Mouse (Mus musculus): ENCODE measurements around the gene Ccr2. TPM values are rescaled to one million over a fixed set of nuclear protein-coding genes. Genes with fewer than 3 reads are reported as not detected.

The Ccr2 gene
- polyA plus RNA-seq, 1 experiment from 2014 or later: 4.0 TPM

- H3K4me1 ChIP-seq: no peaks in the 10 kb centered on the region
- no peaks in the 10 kb centered on the region for H3K9me3 ChIP-seq (replicated peaks)
- H3K9ac ChIP-seq: no peak overlapping the region
- no peaks in the 10 kb centered on the region for H3K36me3 ChIP-seq
- no peak overlapping the region for H3K4me3 ChIP-seq (replicated peaks)
- H3K4me2 ChIP-seq (replicated peaks): no peak overlapping the region
- no peak for ATAC-seq (ENCODE audit: insufficient number of reproducible peaks, low FRiP score, low TSS enrichment, low read depth)
- H3K27ac ChIP-seq (replicated peaks): no peak overlapping the region
- no peaks in the 10 kb centered on the region for H3K27me3 ChIP-seq
- 68% methylated on average over 1 of the region's 1 CpGs for WGBS
Measured at GRCm38 (mm10) chr9:124090441-124090840, 11.3 kb upstream of the Ccr2 start.

- no peak overlapping the region for H3K4me3 ChIP-seq (replicated peaks)
- no peak for ATAC-seq (ENCODE audit: insufficient number of reproducible peaks, low FRiP score, low TSS enrichment, low read depth)
- no peaks in the 10 kb centered on the region for H3K9me3 ChIP-seq (replicated peaks)
- 92% methylated on average over 1 of the region's 1 CpGs for WGBS
- no peaks in the 10 kb centered on the region for H3K27me3 ChIP-seq
- no peak overlapping the region for H3K4me2 ChIP-seq (replicated peaks)
- H3K9ac ChIP-seq: no peak overlapping the region
- no peaks in the 10 kb centered on the region for H3K4me1 ChIP-seq
- no peaks in the 10 kb centered on the region for H3K36me3 ChIP-seq
- no peak overlapping the region for H3K27ac ChIP-seq (replicated peaks)
Measured at GRCm38 (mm10) chr9:124099127-124099526, 2.6 kb upstream of the Ccr2 start.

GRCm38 (mm10) chr9:124100357-124100756, 1.4 kb upstream of the Ccr2 start:
- H3K9ac ChIP-seq: no peak overlapping the region
- no peak for ATAC-seq (ENCODE audit: insufficient number of reproducible peaks, low FRiP score, low TSS enrichment, low read depth)
- H3K4me2 ChIP-seq (replicated peaks): no peak overlapping the region
- no peaks in the 10 kb centered on the region for H3K4me1 ChIP-seq
- H3K9me3 ChIP-seq (replicated peaks): no peaks in the 10 kb centered on the region
- no peak overlapping the region for H3K27ac ChIP-seq (replicated peaks)
- no peak overlapping the region for H3K4me3 ChIP-seq (replicated peaks)
- no peaks in the 10 kb centered on the region for H3K36me3 ChIP-seq
- no peaks in the 10 kb centered on the region for H3K27me3 ChIP-seq
- WGBS: 70% methylated on average over 1 of the region's 1 CpGs

GRCm38 (mm10) chr9:124103199-124103598, 1.4 kb downstream of the Ccr2 start:
- Histone ChIP-seq H3K4me2 (replicated peaks) (no peak overlapping the region), H3K4me3 (replicated peaks) (no peak overlapping the region), H3K27me3 (no peaks in the 10 kb centered on the region), H3K4me1 (no peaks in the 10 kb centered on the region), H3K9me3 (replicated peaks) (no peaks in the 10 kb centered on the region), H3K27ac (replicated peaks) (no peak overlapping the region), H3K36me3 (no peaks in the 10 kb centered on the region), H3K9ac (no peak overlapping the region)
- ATAC-seq (ENCODE audit: insufficient number of reproducible peaks, low FRiP score, low TSS enrichment, low read depth): no peak
- 56% methylated on average over 1 of the region's 1 CpGs for WGBS

GRCm38 (mm10) chr9:124105196-124105595, 3.4 kb downstream of the Ccr2 start:
- H3K4me1 ChIP-seq: no peaks in the 10 kb centered on the region
- no peaks in the 10 kb centered on the region for H3K36me3 ChIP-seq
- ATAC-seq (ENCODE audit: insufficient number of reproducible peaks, low FRiP score, low TSS enrichment, low read depth): no peak
- H3K9me3 ChIP-seq (replicated peaks): no peaks in the 10 kb centered on the region
- no peaks in the 10 kb centered on the region for H3K27me3 ChIP-seq
- H3K4me2 ChIP-seq (replicated peaks): no peak overlapping the region
- no peak overlapping the region for H3K9ac ChIP-seq
- no peak overlapping the region for H3K4me3 ChIP-seq (replicated peaks)
- H3K27ac ChIP-seq (replicated peaks): no peak overlapping the region

GRCm38 (mm10) chr9:124107232-124107631, 5.5 kb downstream of the Ccr2 start:
- Histone ChIP-seq H3K27ac (replicated peaks) (no peak overlapping the region), H3K4me3 (replicated peaks) (no peak overlapping the region), H3K4me1 (no peaks in the 10 kb centered on the region), H3K36me3 (no peaks in the 10 kb centered on the region), H3K9me3 (replicated peaks) (no peaks in the 10 kb centered on the region), H3K27me3 (no peaks in the 10 kb centered on the region), H3K9ac (no peak overlapping the region), H3K4me2 (replicated peaks) (no peak overlapping the region)
- no peak for ATAC-seq (ENCODE audit: insufficient number of reproducible peaks, low FRiP score, low TSS enrichment, low read depth)

GRCm38 (mm10) chr9:124108356-124109127, 6.8 kb downstream of the Ccr2 start:
- ATAC-seq (ENCODE audit: insufficient number of reproducible peaks, low FRiP score, low TSS enrichment, low read depth): no peak
- Histone ChIP-seq H3K27ac (replicated peaks) (no peak overlapping the region), H3K9me3 (replicated peaks) (no peaks in the 10 kb centered on the region), H3K36me3 (no peaks in the 10 kb centered on the region), H3K27me3 (no peaks in the 10 kb centered on the region), H3K4me2 (replicated peaks) (no peak overlapping the region), H3K9ac (no peak overlapping the region), H3K4me1 (no peaks in the 10 kb centered on the region), H3K4me3 (replicated peaks) (no peak overlapping the region)
- 59% methylated on average over 2 of the region's 2 CpGs for WGBS

GRCm38 (mm10) chr9:124111997-124112396, 10.2 kb downstream of the Ccr2 start:
- Histone ChIP-seq H3K27ac (replicated peaks) (no peak overlapping the region), H3K4me2 (replicated peaks) (no peak overlapping the region), H3K9me3 (replicated peaks) (no peaks in the 10 kb centered on the region), H3K9ac (no peak overlapping the region), H3K27me3 (no peaks in the 10 kb centered on the region), H3K36me3 (no peaks in the 10 kb centered on the region), H3K4me1 (no peaks in the 10 kb centered on the region), H3K4me3 (replicated peaks) (no peak overlapping the region)
- 70% methylated on average over 1 of the region's 1 CpGs for WGBS
- no peak for ATAC-seq (ENCODE audit: insufficient number of reproducible peaks, low FRiP score, low TSS enrichment, low read depth)

GRCm38 (mm10) chr9:124112591-124113239, 11.0 kb downstream of the Ccr2 start:
- no peak overlapping the region for H3K4me2 ChIP-seq (replicated peaks)
- ATAC-seq (ENCODE audit: insufficient number of reproducible peaks, low FRiP score, low TSS enrichment, low read depth): no peak
- no peak overlapping the region for H3K4me3 ChIP-seq (replicated peaks)
- no peaks in the 10 kb centered on the region for H3K27me3 ChIP-seq
- no peaks in the 10 kb centered on the region for H3K9me3 ChIP-seq (replicated peaks)
- no peak overlapping the region for H3K27ac ChIP-seq (replicated peaks)
- H3K36me3 ChIP-seq: no peaks in the 10 kb centered on the region
- H3K4me1 ChIP-seq: no peaks in the 10 kb centered on the region
- no peak overlapping the region for H3K9ac ChIP-seq
- WGBS: 85% methylated on average over 1 of the region's 1 CpGs

GRCm38 (mm10) chr9:124113777-124114176, 12.0 kb downstream of the Ccr2 start:
- Histone ChIP-seq H3K9ac (no peak overlapping the region), H3K4me1 (no peaks in the 10 kb centered on the region), H3K9me3 (replicated peaks) (no peaks in the 10 kb centered on the region), H3K4me2 (replicated peaks) (no peak overlapping the region), H3K36me3 (no peaks in the 10 kb centered on the region), H3K27ac (replicated peaks) (no peak overlapping the region), H3K4me3 (replicated peaks) (no peak overlapping the region), H3K27me3 (no peaks in the 10 kb centered on the region)
- WGBS: 73% methylated on average over 1 of the region's 1 CpGs
- no peak for ATAC-seq (ENCODE audit: insufficient number of reproducible peaks, low FRiP score, low TSS enrichment, low read depth)

- no peak for ATAC-seq (ENCODE audit: insufficient number of reproducible peaks, low FRiP score, low TSS enrichment, low read depth)
- H3K27ac ChIP-seq (replicated peaks): no peak overlapping the region
- 80% methylated on average over 1 of the region's 1 CpGs for WGBS
Measured at GRCm38 (mm10) chr9:124118489-124118888, 16.7 kb downstream of the Ccr2 start.

More at GRCm38 (mm10) chr9:124118489-124118888, 16.7 kb downstream of the Ccr2 start:
- Histone ChIP-seq H3K4me2 (replicated peaks) (no peak overlapping the region), H3K9me3 (replicated peaks) (no peaks in the 10 kb centered on the region), H3K27me3 (no peaks in the 10 kb centered on the region), H3K4me1 (no peaks in the 10 kb centered on the region), H3K9ac (no peak overlapping the region), H3K4me3 (replicated peaks) (no peak overlapping the region), H3K36me3 (no peaks in the 10 kb centered on the region)
